Mouse (Mus musculus): ENCODE measurements at regions not wholly inside any gene's neighbourhood (a gene's known extent, or its start where the extent isn't known, plus 50 kb on each side); places are given as distances from the start of the nearest gene placed in this dataset.
A peak's percentile ranks its signal among the peaks of the same experiment; 100 is the strongest.

- DNase-seq (ENCODE audit: low spot score), result no peak
- 91% methylated on average over 2 of the region's 2 CpGs for WGBS
- Histone ChIP-seq H3K4me1 (ENCODE audit: insufficient read depth, low read length) (no peaks in the 10 kb centered on the region), H3K9ac (replicated peaks; ENCODE audit: low read length, poor library complexity, severe bottlenecking) (no peak overlapping the region), H3K27ac (ENCODE audit: low read depth, low read length) (no peak overlapping the region), H3K4me3 (ENCODE audit: low read depth, low read length) (no peak overlapping the region), H3K4me2 (ENCODE audit: low read depth, low read length, poor library complexity, severe bottlenecking) (no peak overlapping the region), H3K27me3 (ENCODE audit: insufficient read depth, low read length) (no peaks in the 10 kb centered on the region), H3K9me3 (ENCODE audit: low read length) (no peaks in the 10 kb centered on the region), H3K36me3 (ENCODE audit: insufficient read depth, low read length) (no peaks in the 10 kb centered on the region)
- TF ChIP-seq CTCF (IDR thresholded peaks at IDR 0.05), result no peak
- no peak for ATAC-seq (ENCODE audit: low FRiP score)
Observed at GRCm38 (mm10) chr14:123192574-123192973, 208.7 kb upstream of the Tmtc4 start.

GRCm38 (mm10) chr14:123190729-123191128 is 206.9 kb upstream of the Tmtc4 start:
- H3K9me3 ChIP-seq (ENCODE audit: low read length), result no peaks in the 10 kb centered on the region
- H3K27ac ChIP-seq (ENCODE audit: low read depth, low read length), result no peak overlapping the region
- no peak for TF ChIP-seq CTCF (IDR thresholded peaks at IDR 0.05)
- no peak overlapping the region for H3K9ac ChIP-seq (replicated peaks; ENCODE audit: low read length, poor library complexity, severe bottlenecking)
- ATAC-seq (ENCODE audit: low FRiP score) (no peak), DNase-seq (ENCODE audit: low spot score) (no peak)
- no peak overlapping the region for H3K4me3 ChIP-seq (ENCODE audit: low read depth, low read length)
- H3K27me3 ChIP-seq (ENCODE audit: insufficient read depth, low read length), result no peaks in the 10 kb centered on the region
- no peaks in the 10 kb centered on the region for H3K4me1 ChIP-seq (ENCODE audit: insufficient read depth, low read length)
- H3K4me2 ChIP-seq (ENCODE audit: low read depth, low read length, poor library complexity, severe bottlenecking), result no peak overlapping the region
- H3K36me3 ChIP-seq (ENCODE audit: insufficient read depth, low read length), result no peaks in the 10 kb centered on the region

- Histone ChIP-seq H3K36me3 (ENCODE audit: insufficient read depth, low read length) (no peaks in the 10 kb centered on the region), H3K4me3 (ENCODE audit: low read depth, low read length) (no peak overlapping the region), H3K27me3 (ENCODE audit: insufficient read depth, low read length) (no peaks in the 10 kb centered on the region), H3K9me3 (ENCODE audit: low read length) (no peaks in the 10 kb centered on the region), H3K4me2 (ENCODE audit: low read depth, low read length, poor library complexity, severe bottlenecking) (no peak overlapping the region), H3K27ac (ENCODE audit: low read depth, low read length) (no peak overlapping the region), H3K4me1 (ENCODE audit: insufficient read depth, low read length) (no peaks in the 10 kb centered on the region), H3K9ac (replicated peaks; ENCODE audit: low read length, poor library complexity, severe bottlenecking) (no peak overlapping the region)
- no peak for ATAC-seq (ENCODE audit: low FRiP score)
- DNase-seq (ENCODE audit: low spot score), result no peak
- no peak for TF ChIP-seq CTCF (IDR thresholded peaks at IDR 0.05)
- 52% methylated on average over 11 of the region's 11 CpGs for WGBS
Observed at GRCm38 (mm10) chr14:123187270-123188058, 203.6 kb upstream of the Tmtc4 start.

- no peak overlapping the region for H3K4me3 ChIP-seq (ENCODE audit: low read depth, low read length)
- no peaks in the 10 kb centered on the region for H3K27me3 ChIP-seq (ENCODE audit: insufficient read depth, low read length)
- no peak overlapping the region for H3K4me2 ChIP-seq (ENCODE audit: low read depth, low read length, poor library complexity, severe bottlenecking)
- ATAC-seq (ENCODE audit: low FRiP score) (no peak), DNase-seq (ENCODE audit: low spot score) (peak; percentile 62)
- H3K9me3 ChIP-seq (ENCODE audit: low read length), result no peaks in the 10 kb centered on the region
- no peak overlapping the region for H3K9ac ChIP-seq (replicated peaks; ENCODE audit: low read length, poor library complexity, severe bottlenecking)
- no peak overlapping the region for H3K27ac ChIP-seq (ENCODE audit: low read depth, low read length)
- H3K36me3 ChIP-seq (ENCODE audit: insufficient read depth, low read length), result no peaks in the 10 kb centered on the region
- H3K4me1 ChIP-seq (ENCODE audit: insufficient read depth, low read length), result no peaks in the 10 kb centered on the region
- WGBS, result 7% methylated on average over 2 of the region's 2 CpGs
- TF ChIP-seq CTCF (IDR thresholded peaks at IDR 0.05), result no peak
Observed at GRCm38 (mm10) chr14:123173183-123173582, 189.3 kb upstream of the Tmtc4 start.

GRCm38 (mm10) chr14:123171865-123172264 is 188.0 kb upstream of the Tmtc4 start:
- 44% methylated on average over 1 of the region's 1 CpGs for WGBS
- H3K9ac ChIP-seq (replicated peaks; ENCODE audit: low read length, poor library complexity, severe bottlenecking), result no peak overlapping the region
- H3K4me3 ChIP-seq (ENCODE audit: low read depth, low read length), result no peak overlapping the region
- no peak for TF ChIP-seq CTCF (IDR thresholded peaks at IDR 0.05)
- DNase-seq (ENCODE audit: low spot score) (no peak), ATAC-seq (ENCODE audit: low FRiP score) (no peak)
- H3K36me3 ChIP-seq (ENCODE audit: insufficient read depth, low read length), result no peaks in the 10 kb centered on the region
- H3K4me1 ChIP-seq (ENCODE audit: insufficient read depth, low read length), result no peaks in the 10 kb centered on the region
- no peaks in the 10 kb centered on the region for H3K27me3 ChIP-seq (ENCODE audit: insufficient read depth, low read length)
- H3K4me2 ChIP-seq (ENCODE audit: low read depth, low read length, poor library complexity, severe bottlenecking), result no peak overlapping the region
- no peaks in the 10 kb centered on the region for H3K9me3 ChIP-seq (ENCODE audit: low read length)
- no peak overlapping the region for H3K27ac ChIP-seq (ENCODE audit: low read depth, low read length)

- Histone ChIP-seq H3K4me2 (ENCODE audit: low read depth, low read length, poor library complexity, severe bottlenecking) (no peak overlapping the region), H3K9ac (replicated peaks; ENCODE audit: low read length, poor library complexity, severe bottlenecking) (no peak overlapping the region), H3K4me1 (ENCODE audit: insufficient read depth, low read length) (no peaks in the 10 kb centered on the region), H3K27ac (ENCODE audit: low read depth, low read length) (no peak overlapping the region), H3K4me3 (ENCODE audit: low read depth, low read length) (no peak overlapping the region), H3K27me3 (ENCODE audit: insufficient read depth, low read length) (no peaks in the 10 kb centered on the region), H3K36me3 (ENCODE audit: insufficient read depth, low read length) (no peaks in the 10 kb centered on the region), H3K9me3 (ENCODE audit: low read length) (no peaks in the 10 kb centered on the region)
- TF ChIP-seq CTCF (IDR thresholded peaks at IDR 0.05), result no peak
- WGBS, result 42% methylated on average over 4 of the region's 4 CpGs
- ATAC-seq (ENCODE audit: low FRiP score) (no peak), DNase-seq (ENCODE audit: low spot score) (no peak)
Observed at GRCm38 (mm10) chr14:123163842-123164241, 180.0 kb upstream of the Tmtc4 start.
